Mouse (Mus musculus) WW6 (cell line): Measurements from ENCODE around the gene Zdhhc8.
A peak's percentile ranks its signal among the peaks of the same experiment; 100 is the strongest.

Experiments used
- DNase-seq: peaks from one replicate; pipeline ENCODE4 v3.0.0-alpha.2; 2013; ENCODE audit warnings: low read depth, low spot score

Zdhhc8 gene

DNA sequence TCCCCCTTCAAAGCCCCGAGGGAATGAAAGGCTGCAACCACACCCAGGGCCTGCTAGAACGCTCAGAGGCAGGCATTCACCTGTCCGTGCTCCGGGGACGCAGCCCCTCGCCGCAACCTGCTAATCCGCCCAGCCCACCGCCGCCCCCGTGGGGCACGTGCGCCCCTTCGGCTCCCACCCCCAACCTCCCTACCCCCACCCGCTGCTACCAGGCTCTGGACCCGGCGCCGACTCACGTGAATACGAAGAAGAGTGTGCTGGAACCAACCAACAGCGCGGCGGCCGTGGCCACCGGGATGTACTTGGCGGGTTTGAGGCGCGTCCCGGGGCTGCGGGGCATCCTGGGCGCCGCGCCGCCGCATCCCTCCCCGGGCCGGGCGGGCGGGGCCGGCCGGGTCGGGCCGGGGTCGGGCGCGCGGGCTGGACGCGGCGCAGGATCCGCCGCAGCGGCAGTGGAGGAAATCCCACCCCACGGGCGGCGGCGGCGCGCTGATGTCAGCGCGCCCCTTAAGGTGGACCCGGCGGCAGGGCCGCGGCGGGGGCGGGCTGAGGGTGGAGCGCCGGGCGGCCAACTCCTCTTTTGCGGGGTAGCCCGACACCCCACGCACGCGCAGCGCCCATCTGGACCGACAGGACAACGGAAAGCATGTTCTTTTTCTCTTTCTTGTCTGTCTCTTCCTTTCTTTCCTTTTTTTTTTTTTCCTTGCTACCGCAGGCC is at the start of gene Zdhhc8:
Gene Zdhhc8 (minus strand): TSS at position 466 of the 718 bp plus-strand sequence.
- DNase-seq, result no peak

GRCm38 (mm10) chr16:18275166-18275565 is 40.2 kb upstream of the Zdhhc8 start:
- DNase-seq, result no peak

DNA sequence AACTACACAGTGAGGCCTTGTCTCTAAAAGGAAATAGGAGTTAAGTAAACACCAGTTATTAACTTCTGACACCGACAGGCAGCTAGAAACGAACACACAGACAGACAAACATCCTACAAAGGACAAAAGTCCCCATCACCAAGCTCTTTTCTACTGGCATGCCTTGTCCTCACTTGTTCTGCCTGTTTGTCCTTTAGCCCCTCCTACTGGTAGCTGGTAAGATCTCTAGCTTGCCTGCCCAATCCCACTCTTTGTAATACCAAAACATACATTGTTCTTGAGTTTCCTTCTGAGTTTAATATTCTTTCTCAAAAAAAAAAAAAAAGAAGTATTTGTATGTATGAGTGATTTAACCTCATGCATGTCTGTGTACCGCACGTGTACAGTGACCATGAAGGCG is 33.2 kb upstream of the Zdhhc8 start:
- no peak for DNase-seq

DNA sequence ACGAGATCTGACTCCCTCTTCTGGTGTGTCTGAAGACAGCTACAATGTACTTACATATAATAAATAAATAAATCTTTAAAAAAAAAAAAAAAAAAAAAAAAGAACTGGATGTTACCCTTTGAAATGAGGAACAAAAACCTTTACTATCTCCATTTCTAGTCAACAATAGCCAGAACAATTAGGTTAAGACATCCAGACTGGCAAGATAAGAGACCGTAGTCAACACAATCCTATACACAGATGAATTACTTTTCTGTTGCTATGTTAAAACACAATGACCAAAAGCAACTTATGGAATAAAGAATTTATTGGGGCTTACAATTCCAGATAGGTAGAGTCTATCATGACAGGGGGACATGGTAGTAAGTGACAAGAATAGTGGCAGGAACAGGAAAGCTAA is 30.1 kb upstream of the Zdhhc8 start:
- DNase-seq, result no peak

DNA sequence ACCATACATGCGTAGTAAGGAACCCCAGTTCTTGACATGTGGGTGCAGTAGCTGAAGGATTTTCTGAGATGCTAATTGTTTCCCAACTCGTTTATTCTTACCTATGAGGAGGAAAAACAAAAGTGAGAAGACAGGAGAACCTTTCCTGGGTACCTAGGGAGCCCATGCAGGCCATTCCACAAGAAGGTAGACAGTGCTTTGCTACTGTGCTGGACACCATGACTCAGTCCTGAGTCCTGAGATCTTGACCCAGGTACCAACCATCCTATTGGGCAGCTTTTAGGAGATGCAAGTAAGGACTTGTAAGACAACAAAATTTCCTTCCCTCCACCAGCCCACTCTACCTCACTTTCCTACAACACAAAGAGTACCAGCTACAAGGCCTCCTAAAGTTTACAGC is 23.3 kb upstream of the Zdhhc8 start, which contains the start of gene Gm49776:
Gene Gm49776 (minus strand): TSS at position 101 of the 400 bp plus-strand sequence.
- no peak for DNase-seq

GRCm38 (mm10) chr16:18253866-18254265 is 18.9 kb upstream of the Zdhhc8 start:
- DNase-seq, result no peak

GRCm38 (mm10) chr16:18252736-18253135 is 17.8 kb upstream of the Zdhhc8 start:
- no peak for DNase-seq

DNA sequence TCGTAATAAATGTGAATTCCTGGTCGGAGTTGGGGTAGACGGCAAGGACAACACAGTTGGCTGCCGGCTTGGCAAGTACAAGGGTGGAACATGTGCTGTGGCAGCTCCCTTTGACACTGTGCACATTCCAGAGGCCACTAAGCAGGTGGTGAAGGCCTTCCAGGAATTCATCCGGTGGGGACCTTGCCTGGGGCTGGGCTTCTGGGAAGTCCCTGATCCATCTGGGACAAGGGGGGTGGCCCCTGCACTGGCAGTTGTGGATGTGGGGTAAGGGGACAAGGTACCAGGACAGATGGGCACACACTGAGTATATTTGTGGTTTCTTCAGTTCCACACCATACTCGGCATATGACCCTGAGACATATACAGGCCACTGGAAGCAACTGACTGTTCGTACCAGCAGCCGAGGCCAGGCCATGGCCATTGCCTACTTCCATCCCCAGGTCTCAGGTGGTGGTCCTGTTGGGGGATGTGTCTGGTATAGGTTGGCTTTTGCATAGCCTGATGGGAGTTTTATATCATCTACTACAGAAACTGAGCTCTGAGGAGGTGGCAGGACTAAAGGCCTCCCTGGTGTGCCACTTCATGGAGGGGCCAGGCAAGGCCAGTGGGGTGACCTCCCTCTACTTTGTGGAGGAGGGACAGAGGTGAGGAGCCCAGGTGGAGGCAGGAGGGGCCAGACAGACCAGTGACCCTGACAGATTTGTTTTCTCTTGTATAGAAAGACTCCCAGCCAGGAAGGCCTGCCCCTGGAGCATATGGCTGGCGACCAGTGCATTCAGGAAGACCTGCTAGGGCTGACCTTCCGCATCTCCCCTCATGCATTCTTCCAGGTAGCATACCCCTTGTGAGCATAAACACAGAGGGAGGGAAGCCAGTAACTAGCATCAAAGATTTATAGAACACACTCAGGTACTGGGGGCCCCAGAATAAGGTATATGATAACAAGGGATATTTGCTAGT is 16.2 kb upstream of the Zdhhc8 start:
- no peak for DNase-seq

GRCm38 (mm10) chr16:18250231-18250630 is 15.3 kb upstream of the Zdhhc8 start:
- no peak for DNase-seq

DNA sequence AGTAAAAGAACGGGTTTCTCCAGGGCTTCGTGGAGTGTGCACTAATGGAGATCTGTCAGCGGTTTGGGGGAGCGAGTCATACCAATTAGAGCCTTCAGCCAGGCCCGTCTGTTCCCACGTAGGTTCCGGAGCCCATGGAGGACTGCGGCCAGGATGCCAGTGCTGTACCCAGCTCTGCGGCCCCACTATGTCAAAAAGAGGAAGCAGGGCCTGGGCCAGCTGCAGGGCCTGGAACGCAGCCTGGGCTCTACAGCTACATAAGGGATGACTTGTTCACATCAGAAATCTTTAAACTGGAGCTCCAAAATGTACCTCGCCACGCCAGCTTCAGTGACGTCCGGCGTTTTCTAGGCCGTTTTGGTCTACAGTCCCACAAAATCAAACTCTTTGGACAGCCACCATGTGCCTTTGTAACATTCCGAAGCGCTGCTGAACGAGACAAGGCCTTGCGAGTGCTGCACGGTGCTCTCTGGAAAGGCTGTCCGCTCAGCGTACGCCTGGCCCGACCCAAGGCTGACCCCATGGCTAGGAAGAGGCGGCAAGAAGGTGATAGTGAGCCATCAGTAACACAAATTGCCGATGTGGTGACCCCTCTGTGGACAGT is 14.5 kb upstream of the Zdhhc8 start:
- DNase-seq, result no peak

- peak; percentile 96 for DNase-seq
These were observed 13.8 kb upstream of the Zdhhc8 start, which contains the start of the genes Trmt2a and Ranbp1 for GRCm38 (mm10) chr16:18248433-18249363. Trmt2a (plus strand) TSS chr16:18248679. Ranbp1 (minus strand) TSS chr16:18248732.

DNA sequence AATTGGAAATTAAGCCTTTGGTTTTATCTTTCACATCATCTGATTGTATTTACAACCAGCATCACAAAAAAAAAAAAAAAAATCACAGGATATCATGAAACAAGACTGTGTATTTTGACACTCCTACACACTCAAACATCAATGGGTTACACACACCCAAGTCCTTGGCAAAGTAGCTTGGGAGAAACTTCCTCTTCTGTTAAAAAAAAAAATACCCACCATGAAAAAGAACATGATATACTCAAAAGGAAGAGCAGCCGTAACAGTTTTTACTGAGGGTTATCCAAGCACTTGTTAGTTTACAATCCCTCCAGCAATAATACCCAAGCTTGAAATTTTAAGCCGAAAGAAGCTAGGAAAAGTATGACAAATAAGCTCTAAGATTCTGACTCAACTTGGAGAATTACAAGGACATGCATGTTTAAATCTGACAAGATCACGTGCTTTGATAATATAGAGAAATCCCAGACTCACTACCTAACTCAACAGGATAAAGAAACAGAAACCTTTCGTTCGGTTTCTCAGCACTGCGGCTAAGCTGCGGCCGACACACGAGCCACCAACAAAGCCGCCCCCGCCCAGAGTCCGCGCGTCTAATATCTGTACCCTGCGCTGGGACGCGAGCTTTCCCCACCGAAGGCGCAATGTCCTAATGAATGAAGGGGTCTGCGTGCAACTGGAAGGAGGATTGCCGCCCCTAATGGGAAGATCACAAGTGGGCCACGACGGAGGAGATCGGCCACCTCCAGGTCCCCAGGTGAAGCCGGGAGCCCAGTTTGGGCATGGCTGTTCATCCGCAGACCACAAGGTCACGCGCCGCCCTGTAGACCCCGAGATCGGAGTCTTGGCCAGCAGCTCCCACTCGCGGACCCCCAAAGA is 12.8 kb upstream of the Zdhhc8 start:
- DNase-seq, result no peak

GRCm38 (mm10) chr16:18241581-18241980 is 6.6 kb upstream of the Zdhhc8 start:
- no peak for DNase-seq

DNA sequence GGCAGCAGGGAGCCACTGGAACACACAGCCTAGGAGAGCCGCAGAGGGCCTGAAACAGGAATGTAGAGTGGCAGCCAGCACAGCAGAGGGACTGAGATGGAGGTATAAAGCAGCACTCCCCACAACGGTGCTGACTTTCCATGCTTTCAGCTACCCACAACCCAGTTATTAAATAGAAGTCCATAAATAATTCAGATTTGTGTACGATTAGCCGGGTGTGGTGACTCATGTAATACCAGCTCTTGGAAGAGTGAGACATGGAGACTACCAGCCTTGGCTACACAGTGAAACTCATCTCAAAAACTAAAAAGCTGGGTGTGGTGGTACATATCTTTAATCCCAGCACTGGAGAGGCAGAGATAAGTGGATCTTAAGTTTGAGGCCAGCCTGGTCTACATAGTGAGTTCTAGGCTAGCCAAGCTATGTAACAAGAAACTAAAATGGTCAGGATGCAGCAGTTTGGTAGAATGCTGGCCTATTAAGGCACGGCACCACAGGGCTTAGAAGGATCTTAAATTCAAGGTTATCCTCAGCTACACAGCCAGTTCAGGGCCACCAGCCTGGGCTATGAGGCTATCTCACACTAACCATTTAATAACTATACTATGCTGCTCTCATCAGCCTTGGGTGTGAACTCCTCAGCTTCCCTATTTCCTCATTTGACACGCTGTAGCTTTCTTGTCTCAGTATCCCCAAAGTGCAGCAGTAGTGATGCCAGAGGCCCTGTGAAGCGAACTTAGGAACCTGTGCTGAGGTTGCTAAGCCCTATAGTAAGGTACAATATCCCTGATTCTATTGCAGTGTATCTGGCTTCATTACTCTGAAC is 2.0 kb upstream of the Zdhhc8 start:
- DNase-seq, result no peak

GRCm38 (mm10) chr16:18235389-18236065 is 591 bp upstream of the Zdhhc8 start:
- no peak for DNase-seq

GRCm38 (mm10) chr16:18233919-18234670 is 841 bp downstream of the Zdhhc8 start:
- DNase-seq, result no peak

DNA sequence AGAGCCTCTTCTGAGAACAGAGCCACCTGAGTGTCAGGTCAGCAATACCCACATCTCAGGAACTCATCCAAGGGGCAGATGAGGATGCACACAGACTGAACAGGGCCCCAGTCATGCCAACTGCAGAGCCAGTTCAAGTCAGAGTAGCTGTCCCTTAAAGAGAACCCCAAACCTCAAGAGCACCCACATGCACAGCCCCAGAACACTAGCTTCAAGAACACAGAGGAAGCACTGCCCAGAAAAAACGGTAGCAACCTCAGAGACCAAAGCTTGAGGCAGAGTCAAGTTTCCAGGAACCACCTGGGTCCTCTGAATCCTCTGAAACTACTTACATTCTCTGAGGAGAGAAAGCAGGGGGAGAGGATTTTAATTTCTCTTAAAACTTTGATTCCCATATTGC is 1.5 kb downstream of the Zdhhc8 start:
- DNase-seq, result no peak

DNA sequence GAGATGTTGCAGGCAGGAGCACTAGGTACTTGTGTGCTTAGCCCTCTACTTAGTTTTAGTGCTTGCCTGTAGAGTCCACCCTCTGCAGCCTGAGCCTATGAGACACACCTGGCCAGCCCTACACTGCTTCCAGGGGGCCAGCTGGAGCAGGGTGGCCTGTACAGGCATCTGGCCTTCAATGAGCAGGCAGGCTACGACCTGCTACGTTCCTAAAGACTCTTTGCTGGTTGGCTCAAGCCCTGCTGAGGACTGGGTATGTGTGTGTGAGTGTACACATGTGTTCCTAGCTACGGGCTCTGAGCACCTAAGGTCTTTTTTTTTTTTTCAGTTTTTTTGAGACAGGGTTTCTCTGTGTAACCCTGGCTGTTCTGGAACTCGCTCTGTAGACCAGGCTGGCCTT is 3.5 kb downstream of the Zdhhc8 start:
- DNase-seq, result no peak
